Mouse (Mus musculus): ENCODE results near the gene Gm9611.
"Not testable (repeated sequence)": the region's sequence is repeated elsewhere in the genome, so short reads cannot be mapped to it uniquely, and the experiment has no call there.

Gene Gm9611

DNA sequence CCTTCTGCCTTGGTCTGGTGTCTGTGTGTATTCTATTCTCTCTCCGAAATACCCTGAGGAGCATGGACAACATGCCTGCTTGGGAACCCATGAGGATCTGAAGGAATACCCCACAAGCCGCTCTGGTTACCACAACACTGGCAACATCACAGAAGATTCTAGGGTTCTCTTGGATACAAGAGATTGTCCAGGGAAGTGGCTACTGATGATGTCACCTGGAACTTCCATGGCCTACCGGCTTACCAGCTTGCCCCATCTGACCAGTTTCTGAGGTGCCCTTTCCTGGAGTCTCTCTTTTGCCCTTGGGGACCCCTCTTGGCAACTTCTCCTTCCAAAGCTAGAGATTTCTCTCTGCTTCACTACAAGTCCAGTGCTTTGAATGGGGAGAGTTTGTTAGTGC lies at the start of gene Gm9611:
TSS of gene Gm9611 (minus strand) at position 101 of the 400 bp plus-strand sequence.
- not testable (repeated sequence) for DNase-seq

DNA sequence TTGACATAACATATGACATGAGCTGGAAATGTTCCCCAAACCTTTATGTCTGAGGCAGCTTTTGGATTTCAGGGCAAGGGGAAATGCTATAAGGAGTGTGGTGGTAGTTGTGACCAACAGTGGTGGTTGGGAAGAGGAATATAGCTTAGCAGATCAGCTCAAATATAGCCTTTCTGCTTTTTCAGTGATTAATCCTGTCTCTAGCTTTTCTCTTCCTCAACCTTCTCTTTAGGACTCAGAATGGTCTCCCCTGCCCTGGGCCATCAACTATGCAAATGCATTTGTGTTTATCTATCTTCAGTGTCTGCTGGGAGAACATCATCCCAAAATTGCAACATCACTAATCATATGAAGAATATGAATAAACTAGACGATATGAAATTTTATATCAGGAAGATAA lies 12.8 kb upstream of the Gm9611 start, which contains the start of gene Gm7995:
TSS of gene Gm7995 (plus strand) at position 301 of the 400 bp plus-strand sequence.
- not testable (repeated sequence) for DNase-seq

DNA sequence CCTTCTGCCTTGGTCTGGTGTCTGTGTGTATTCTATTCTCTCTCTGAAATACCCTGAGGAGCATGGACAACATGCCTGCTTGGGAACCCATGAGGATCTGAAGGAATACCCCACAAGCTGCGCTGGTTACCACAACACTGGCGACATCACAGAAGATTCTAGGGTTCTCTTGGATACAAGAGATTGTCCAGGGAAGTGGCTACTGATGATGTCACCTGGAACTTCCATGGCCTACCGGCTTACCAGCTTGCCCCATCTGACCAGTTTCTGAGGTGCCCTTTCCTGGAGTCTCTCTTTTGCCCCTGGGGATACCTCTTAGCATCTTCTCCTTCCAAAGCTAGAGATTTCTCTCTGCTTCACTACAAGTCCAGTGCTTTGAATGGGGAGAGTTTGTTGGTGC lies 37.2 kb downstream of the Gm9611 start, which contains the start of gene Gm17026:
TSS of gene Gm17026 (minus strand) at position 101 of the 400 bp plus-strand sequence.
- not testable (repeated sequence) for DNase-seq

Measured in lung, adult 18-20 months (tissue).